Mouse (Mus musculus): Measurements from ENCODE around the gene Osbpl2. TPM values are rescaled to one million over a fixed set of nuclear protein-coding genes. Genes with fewer than 3 reads are reported as not detected.

The Osbpl2 gene
- polyA plus RNA-seq (2015; fragmentation: Illumina TruSeq; extraction: RNeasy Lipid Tissue Mini Kit (QIAGEN cat#74804); ENCODE audit: low read depth, low replicate concordance) = 56.1 TPM

GRCm38 (mm10) chr2:180118661-180119438, at the start of gene Osbpl2:
Gene Osbpl2, plus strand, starts transcription at chr2:180119306.

GRCm38 (mm10) chr2:180070481-180071453, 48.3 kb upstream of the Osbpl2 start, which contains the start of gene Mtg2:
Gene Mtg2, plus strand, starts transcription at chr2:180070588.

GRCm38 (mm10) chr2:180103978-180104658, 15.0 kb upstream of the Osbpl2 start, which contains the start of gene Hrh3:
Gene Hrh3, minus strand, starts transcription at chr2:180104488.

GRCm38 (mm10) chr2:180170806-180171521, 51.9 kb downstream of the Osbpl2 start, which contains the start of gene Adrm1:
Gene Adrm1, plus strand, starts transcription at chr2:180171485.

Other genes with a start within 250 kb of the Osbpl2 start
- gene Taf4, start 142.7 kb upstream of the Osbpl2 start, polyA plus RNA-seq (2015; fragmentation: Illumina TruSeq; extraction: RNeasy Lipid Tissue Mini Kit (QIAGEN cat#74804); ENCODE audit: low read depth, low replicate concordance) = 13.3 TPM
- 84.5 TPM for gene Lsm14b, start 94.3 kb upstream of the Osbpl2 start, polyA plus RNA-seq (2015; fragmentation: Illumina TruSeq; extraction: RNeasy Lipid Tissue Mini Kit (QIAGEN cat#74804); ENCODE audit: low read depth, low replicate concordance)
- 269 TPM for gene Psma7, start 76.9 kb upstream of the Osbpl2 start, polyA plus RNA-seq (2015; fragmentation: Illumina TruSeq; extraction: RNeasy Lipid Tissue Mini Kit (QIAGEN cat#74804); ENCODE audit: low read depth, low replicate concordance)
- gene Ss18l1, start 76.8 kb upstream of the Osbpl2 start, polyA plus RNA-seq (2015; fragmentation: Illumina TruSeq; extraction: RNeasy Lipid Tissue Mini Kit (QIAGEN cat#74804); ENCODE audit: low read depth, low replicate concordance) = 30.5 TPM
- 18.5 TPM for gene Mtg2, start 48.7 kb upstream of the Osbpl2 start, polyA plus RNA-seq (2015; fragmentation: Illumina TruSeq; extraction: RNeasy Lipid Tissue Mini Kit (QIAGEN cat#74804); ENCODE audit: low read depth, low replicate concordance)
- 70.5 TPM for gene Hrh3, start 14.8 kb upstream of the Osbpl2 start, polyA plus RNA-seq (2015; fragmentation: Illumina TruSeq; extraction: RNeasy Lipid Tissue Mini Kit (QIAGEN cat#74804); ENCODE audit: low read depth, low replicate concordance)
- 92.4 TPM for gene Adrm1, start 52.2 kb downstream of the Osbpl2 start, polyA plus RNA-seq (2015; fragmentation: Illumina TruSeq; extraction: RNeasy Lipid Tissue Mini Kit (QIAGEN cat#74804); ENCODE audit: low read depth, low replicate concordance)
- 5.9 TPM for gene Lama5, start 106.6 kb downstream of the Osbpl2 start, polyA plus RNA-seq (2015; fragmentation: Illumina TruSeq; extraction: RNeasy Lipid Tissue Mini Kit (QIAGEN cat#74804); ENCODE audit: low read depth, low replicate concordance)
- gene Rps21, start 138.1 kb downstream of the Osbpl2 start, polyA plus RNA-seq (2015; fragmentation: Illumina TruSeq; extraction: RNeasy Lipid Tissue Mini Kit (QIAGEN cat#74804); ENCODE audit: low read depth, low replicate concordance) = 1,750 TPM
- 27.5 TPM for gene Cables2, start 154.2 kb downstream of the Osbpl2 start, polyA plus RNA-seq (2015; fragmentation: Illumina TruSeq; extraction: RNeasy Lipid Tissue Mini Kit (QIAGEN cat#74804); ENCODE audit: low read depth, low replicate concordance)
- gene Rbbp8nl, start 170.6 kb downstream of the Osbpl2 start, polyA plus RNA-seq (2015; fragmentation: Illumina TruSeq; extraction: RNeasy Lipid Tissue Mini Kit (QIAGEN cat#74804); ENCODE audit: low read depth, low replicate concordance) = not detected
- gene Gata5, start 215.4 kb downstream of the Osbpl2 start, polyA plus RNA-seq (2015; fragmentation: Illumina TruSeq; extraction: RNeasy Lipid Tissue Mini Kit (QIAGEN cat#74804); ENCODE audit: low read depth, low replicate concordance) = not detected

Measured in brain, adult 10 weeks (tissue).